Comparison of ENCODE assay signal across 29 mouse cellular contexts in genomic region chr6:113368577-113368976, GRCm38 (mm10). TPM values are rescaled to one million over a fixed set of nuclear protein-coding genes. Genes with fewer than 3 reads are reported as not detected.
DNase-seq lines count a peak whose midpoint lies in the region; ATAC-seq lines count a peak whose summit lies in the region.
"Had no signal": no experiment of that assay in that cellular context is flagged by ENCODE, and none has a peak within 500 bp of the region (broad histone marks: within the 10 kb centered on the region; RNA-seq: fewer than 3 reads in every experiment).

No protein-coding gene starts in this region.

- peak overlapping the region; percentile 87 for H3K27ac ChIP-seq in kidney, embryonic 15.5 days
- 0 out of 2 replicates have a peak overlapping the region, but pooled peaks have one; percentile 1 for H3K27ac ChIP-seq in neural tube, embryonic 13.5 days (replicated peaks)
- H3K27ac ChIP-seq: forebrain, embryonic 10.5 days; liver, embryonic 14.5 days; macrophage; stomach, embryonic 15.5 days had no signal

- H3K9ac ChIP-seq in kidney, embryonic 15.5 days: no peak overlapping the region
- no peak overlapping the region for H3K9ac ChIP-seq in neural tube, embryonic 13.5 days
- H3K9ac ChIP-seq: embryonic facial prominence, embryonic 13.5 days; hindbrain, embryonic 13.5 days; liver, embryonic 14.5 days; stomach, embryonic 15.5 days had no signal

- H3K4me3 ChIP-seq in kidney, embryonic 15.5 days (replicated peaks): no peak overlapping the region
- H3K4me3 ChIP-seq in neural tube, embryonic 13.5 days: no peak overlapping the region
- H3K4me3 ChIP-seq: embryonic facial prominence, embryonic 13.5 days; forebrain, embryonic 10.5 days; hindbrain, embryonic 13.5 days; myocyte; stomach, embryonic 15.5 days had no signal

- H3K27me3 ChIP-seq in kidney, embryonic 15.5 days: no peaks in the 10 kb centered on the region
- no peaks in the 10 kb centered on the region for H3K27me3 ChIP-seq in neural tube, embryonic 13.5 days
- H3K27me3 ChIP-seq: embryonic facial prominence, embryonic 13.5 days; hindbrain, embryonic 13.5 days; stomach, embryonic 15.5 days had no signal

- no peaks in the 10 kb centered on the region for H3K4me1 ChIP-seq in kidney, embryonic 15.5 days
- H3K4me1 ChIP-seq in neural tube, embryonic 13.5 days (replicated peaks): no peaks in the 10 kb centered on the region
- H3K4me1 ChIP-seq: embryonic facial prominence, embryonic 13.5 days; forebrain, embryonic 10.5 days; hindbrain, embryonic 13.5 days; stomach, embryonic 15.5 days had no signal

- no peak for ATAC-seq in kidney, embryonic 15.5 days (replicated peaks; ENCODE audit: low FRiP score)
- ATAC-seq in neural tube, embryonic 13.5 days (ENCODE audit: low read depth): 0 out of 2 replicates have a peak, but pooled peaks have one; percentile 32
- ATAC-seq: forebrain, embryonic 16.5 days; midbrain, embryonic 16.5 days had no signal

- peak; percentile 73 for DNase-seq in heart, adult 11 months
- DNase-seq in heart, adult 9 months (ENCODE audit: low spot score in 2 of 2): no peak
- DNase-seq in kidney, adult 11 months: no peak
- no peak for DNase-seq in neural tube, embryonic 10.5 days (ENCODE audit: extremely low spot score, low spot score)
- no peak for DNase-seq in spleen, adult 12 weeks (ENCODE audit: low spot score)
- DNase-seq: adrenal gland, postnatal 25 days; cerebellum, adult 11-12 months; cerebellum, adult 9-11 months; embryo, embryonic 11 days; heart, postnatal 14 days; kidney, adult 9 months; layer of hippocampus, adult 9-11 months; liver; lung, adult 2 months; lung, postnatal 10 days; retina, postnatal 1 day; right cerebral cortex, postnatal 14 days; thymus, postnatal 25 days had no signal

- WGBS in kidney, embryonic 15.5 days: 83% methylated on average over 5 of the region's 5 CpGs
- 66% methylated on average over 5 of the region's 5 CpGs for WGBS in neural tube, embryonic 13.5 days

- peaks cover 64% of the 10 kb centered on the region for H3K36me3 ChIP-seq in kidney, embryonic 15.5 days
- peaks cover 72% of the 10 kb centered on the region for H3K36me3 ChIP-seq in neural tube, embryonic 13.5 days

- H3K9me3 ChIP-seq in kidney, embryonic 15.5 days (replicated peaks): no peaks in the 10 kb centered on the region
- no peaks in the 10 kb centered on the region for H3K9me3 ChIP-seq in neural tube, embryonic 13.5 days
- H3K9me3 ChIP-seq: embryonic facial prominence, embryonic 13.5 days; forebrain, embryonic 10.5 days; hindbrain, embryonic 13.5 days; stomach, embryonic 15.5 days had no signal

- no peak overlapping the region for H3K4me2 ChIP-seq in kidney, embryonic 15.5 days
- no peak overlapping the region for H3K4me2 ChIP-seq in neural tube, embryonic 13.5 days
- H3K4me2 ChIP-seq: embryonic facial prominence, embryonic 13.5 days; hindbrain, embryonic 13.5 days; stomach, embryonic 15.5 days had no signal

RNA-seq across cellular contexts. Expression of gene Tada3, which starts 9.1 kb away (rescaled TPM):
- 56.7 and 62.1 TPM in 2 replicates for polyA plus RNA-seq in kidney, embryonic 15.5 days (2015; fragmentation: Nextera tagmentation; extraction: Ambion mirVana)
- polyA plus RNA-seq in neural tube, embryonic 13.5 days (2015; fragmentation: Nextera tagmentation; extraction: Ambion mirVana): 63.8 and 64.5 TPM in 2 replicates

RNA-seq across cellular contexts. Expression of gene Arpc4, which starts 9.3 kb away (rescaled TPM):
- polyA plus RNA-seq in kidney, embryonic 15.5 days (2015; fragmentation: Nextera tagmentation; extraction: Ambion mirVana): 403 and 405 TPM in 2 replicates
- polyA plus RNA-seq in neural tube, embryonic 13.5 days (2015; fragmentation: Nextera tagmentation; extraction: Ambion mirVana): 375 and 421 TPM in 2 replicates

RNA-seq across cellular contexts. Expression of gene Ttll3, which starts 20.5 kb away (rescaled TPM):
- 3.5 and 3.6 TPM in 2 replicates for polyA plus RNA-seq in kidney, embryonic 15.5 days (2015; fragmentation: Nextera tagmentation; extraction: Ambion mirVana)
- 9.9 and 11.3 TPM in 2 replicates for polyA plus RNA-seq in neural tube, embryonic 13.5 days (2015; fragmentation: Nextera tagmentation; extraction: Ambion mirVana)

RNA-seq across cellular contexts. Expression of gene Camk1, which starts 24.8 kb away (rescaled TPM):
- polyA plus RNA-seq in kidney, embryonic 15.5 days (2015; fragmentation: Nextera tagmentation; extraction: Ambion mirVana): 103 and 111 TPM in 2 replicates
- polyA plus RNA-seq in neural tube, embryonic 13.5 days (2015; fragmentation: Nextera tagmentation; extraction: Ambion mirVana): 76.4 and 78.0 TPM in 2 replicates

RNA-seq across cellular contexts. Expression of gene Ogg1, which starts 41.8 kb away (rescaled TPM):
- polyA plus RNA-seq in kidney, embryonic 15.5 days (2015; fragmentation: Nextera tagmentation; extraction: Ambion mirVana): 13.8 and 18.7 TPM in 2 replicates
- polyA plus RNA-seq in neural tube, embryonic 13.5 days (2015; fragmentation: Nextera tagmentation; extraction: Ambion mirVana): 9.0 and 10.2 TPM in 2 replicates
